ENCODE assay signal across 16 mouse cellular contexts in genomic region chr3:55494348-55494747, GRCm38 (mm10). TPM values are rescaled to one million over a fixed set of nuclear protein-coding genes. Genes with fewer than 3 reads are reported as not detected.
A peak's percentile ranks its signal among the peaks of the same experiment; 100 is the strongest.
DNase-seq lines count a peak whose midpoint lies in the region; ATAC-seq and TF ChIP-seq lines count a peak whose summit lies in the region.
"Had no signal": no experiment of that assay in that cellular context is flagged by ENCODE, and none has a peak within 500 bp of the region (broad histone marks: within the 10 kb centered on the region; RNA-seq: fewer than 3 reads in every experiment).

No protein-coding gene starts in this region.

- H3K9ac ChIP-seq in embryonic facial prominence, embryonic 11.5 days (replicated peaks; ENCODE audit: low read length): no peak overlapping the region
- H3K9ac ChIP-seq: neural tube, embryonic 12.5 days had no signal

- peak; percentile 51 for DNase-seq in embryonic facial prominence, embryonic 11.5 days (ENCODE audit: low spot score)
- no peak for DNase-seq in embryonic facial prominence, embryonic 10.5 days (ENCODE audit: low spot score)
- DNase-seq in layer of hippocampus, adult 2 months (ENCODE audit: low spot score in 2 of 2): no peak
- DNase-seq in layer of hippocampus, adult 9-10 months (ENCODE audit: low spot score): no peak
- peak; percentile 36 for DNase-seq in A20 (ENCODE audit: low read depth, low spot score)
- DNase-seq in adrenal gland, postnatal 14 days: no peak
- DNase-seq: adrenal gland, postnatal 25 days; kidney, adult 18-20 months; right cerebral cortex, postnatal 14 days had no signal

- no peak for ATAC-seq in embryonic facial prominence, embryonic 11.5 days (replicated peaks; ENCODE audit: insufficient number of reproducible peaks, low FRiP score, low TSS enrichment, low read depth)
- peak; percentile 69; the same call in 1 of the 2 replicates for ATAC-seq in common myeloid progenitor, adult 5-6 weeks (replicated peaks; ENCODE audit: low read depth, poor library complexity, severe bottlenecking)
- ATAC-seq in erythroblast, adult 5-6 weeks (replicated peaks; ENCODE audit: low FRiP score, poor library complexity, severe bottlenecking): no peak

- peak; percentile 83 for TF ChIP-seq CTCF in layer of hippocampus, adult 2 months (conservative IDR thresholded peaks at IDR 0.05)

- no peaks in the 10 kb centered on the region for H3K27me3 ChIP-seq in embryonic facial prominence, embryonic 11.5 days (ENCODE audit: control insufficient read depth, insufficient read depth, low read length)
- H3K27me3 ChIP-seq in embryonic facial prominence, embryonic 10.5 days (replicated peaks; ENCODE audit: low read depth, poor library complexity, severe bottlenecking): 0 out of 2 replicates have a peak, but pooled peaks cover 5% of the 10 kb centered on the region
- H3K27me3 ChIP-seq: neural tube, embryonic 12.5 days had no signal

- H3K4me1 ChIP-seq in embryonic facial prominence, embryonic 11.5 days (ENCODE audit: control insufficient read depth, insufficient read depth, low read length): no peaks in the 10 kb centered on the region
- peaks cover 54% of the 10 kb centered on the region for H3K4me1 ChIP-seq in embryonic facial prominence, embryonic 10.5 days
- H3K4me1 ChIP-seq: neural tube, embryonic 12.5 days had no signal

- no peak overlapping the region for H3K4me2 ChIP-seq in embryonic facial prominence, embryonic 11.5 days (ENCODE audit: low read depth, low read length)
- H3K4me2 ChIP-seq: neural tube, embryonic 12.5 days had no signal

- 37% methylated on average over 4 of the region's 4 CpGs for WGBS in embryonic facial prominence, embryonic 11.5 days
- 43% methylated on average over 4 of the region's 4 CpGs for WGBS in embryonic facial prominence, embryonic 10.5 days

- no peak overlapping the region for H3K27ac ChIP-seq in embryonic facial prominence, embryonic 11.5 days (replicated peaks; ENCODE audit: low read depth, low read length)
- H3K27ac ChIP-seq in embryonic facial prominence, embryonic 10.5 days (replicated peaks): no peak overlapping the region
- H3K27ac ChIP-seq in layer of hippocampus, adult 2 months: peak overlapping the region; percentile 43; the same call in 1 of the 2 replicates
- H3K27ac ChIP-seq: neural tube, embryonic 12.5 days had no signal

- H3K9me3 ChIP-seq in embryonic facial prominence, embryonic 11.5 days (replicated peaks; ENCODE audit: control insufficient read depth, low read length): no peaks in the 10 kb centered on the region
- no peaks in the 10 kb centered on the region for H3K9me3 ChIP-seq in embryonic facial prominence, embryonic 10.5 days
- H3K9me3 ChIP-seq: neural tube, embryonic 12.5 days had no signal

- H3K4me3 ChIP-seq in embryonic facial prominence, embryonic 11.5 days (ENCODE audit: low read depth, low read length): no peak overlapping the region
- no peak overlapping the region for H3K4me3 ChIP-seq in embryonic facial prominence, embryonic 10.5 days
- H3K4me3 ChIP-seq in layer of hippocampus, adult 2 months: no peak overlapping the region
- H3K4me3 ChIP-seq: neural tube, embryonic 12.5 days had no signal

- no peaks in the 10 kb centered on the region for H3K36me3 ChIP-seq in embryonic facial prominence, embryonic 11.5 days (replicated peaks; ENCODE audit: control insufficient read depth, insufficient read depth, low read depth, low read length)
- no peaks in the 10 kb centered on the region for H3K36me3 ChIP-seq in embryonic facial prominence, embryonic 10.5 days (replicated peaks)

RNA-seq across cellular contexts. Expression of gene Gm21954, which starts 22.3 kb away (rescaled TPM):
- not detected in 2 replicates for polyA plus RNA-seq in embryonic facial prominence, embryonic 11.5 days (2014; fragmentation: Nextera tagmentation; extraction: Ambion mirVana)
- not detected in 2 replicates for polyA plus RNA-seq in embryonic facial prominence, embryonic 10.5 days (2016; fragmentation: Nextera tagmentation; extraction: Ambion mirVana)
- not detected for total RNA-seq in layer of hippocampus, adult 2 months (2021)
- not detected in 2 replicates for total RNA-seq in common myeloid progenitor, adult 5-6 weeks (2017)
- total RNA-seq in erythroblast, adult 5-6 weeks (2015; ENCODE audit: low replicate concordance): not detected in 2 replicates
- not detected in 2 replicates for total RNA-seq in erythroblast, adult 5-6 weeks (2017; ENCODE audit: low replicate concordance)
- not detected in 2 replicates for total RNA-seq in adrenal gland, postnatal 14 days (2021)
- total RNA-seq: adrenal gland, postnatal 25 days; left cerebral cortex, adult 8-10 months; megakaryocyte, adult 5-6 weeks had no signal
- polyA plus RNA-seq: heart, embryonic 14.5 days; neural tube, embryonic 12.5 days; stomach, embryonic 16.5 days had no signal

Comparison
In these comparisons a context has a peak if more than half of its experiments do, and no peak if none do; other contexts are left out.
1. DNase-seq: peak in embryonic facial prominence, embryonic 11.5 days (single experiment) and A20 (single experiment); none in embryonic facial prominence, embryonic 10.5 days (single experiment), layer of hippocampus, adult 2 months (0 of 2), layer of hippocampus, adult 9-10 months (single experiment) and adrenal gland, postnatal 14 days (single experiment).